Mouse (Mus musculus): ENCODE measurements around the gene Cfap52. TPM values are rescaled to one million over a fixed set of nuclear protein-coding genes. Genes with fewer than 3 reads are reported as not detected.

Cfap52 gene
- polyA plus RNA-seq (2016; fragmentation: Nextera tagmentation; extraction: Ambion mirVana): 2.3 and 5.4 TPM in 2 replicates

DNA sequence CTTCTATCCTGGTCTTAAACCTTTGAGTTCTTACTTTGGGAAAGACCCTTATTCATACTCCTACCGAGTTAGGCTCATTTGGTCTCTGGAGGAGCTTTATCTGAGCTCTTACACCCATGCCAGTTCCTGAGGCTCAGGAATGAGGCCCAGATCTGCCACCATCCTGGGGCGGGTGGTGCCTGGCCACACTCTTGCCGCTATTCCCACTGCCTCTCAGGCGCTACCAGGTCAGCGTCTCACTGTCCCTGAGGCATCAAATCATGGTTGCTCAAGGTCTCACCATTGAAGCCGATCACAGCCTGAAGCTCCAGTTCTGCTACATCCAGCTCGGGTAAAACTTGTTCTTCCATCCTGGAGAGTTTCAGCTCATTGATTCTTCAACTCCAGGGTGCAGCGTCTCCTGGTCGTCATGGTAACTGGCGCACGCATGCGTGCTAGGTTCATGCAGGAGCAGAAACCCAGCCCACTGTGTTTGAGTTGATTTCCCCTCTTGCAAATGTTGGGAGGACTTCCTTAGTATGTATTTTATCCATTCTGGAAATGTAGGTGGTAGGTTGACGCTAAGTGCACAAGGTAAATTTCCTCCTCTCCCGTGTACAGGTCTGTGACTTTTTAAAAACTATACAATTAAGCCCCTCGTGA, at the start of gene Cfap52:
TSS of gene Cfap52 (minus strand) at position 410 of the 642 bp plus-strand sequence.
- Histone ChIP-seq H3K9me3 (no peaks in the 10 kb centered on the region), H3K36me3 (peaks cover 4% of the 10 kb centered on the region; the same call in 1 of the 2 replicates), H3K4me3 (peak within 1 kb of the TSS; percentile 83), H3K27me3 (ENCODE audit: insufficient read depth, poor library complexity, severe bottlenecking) (no peaks in the 10 kb centered on the region), H3K4me1 (replicated peaks) (peaks cover 28% of the 10 kb centered on the region), H3K27ac (peak within 1 kb of the TSS; percentile 89)
- WGBS: 11% methylated on average over 15 of the region's 15 CpGs
- DNase-seq (ENCODE audit: low spot score): peak; percentile 87

DNA sequence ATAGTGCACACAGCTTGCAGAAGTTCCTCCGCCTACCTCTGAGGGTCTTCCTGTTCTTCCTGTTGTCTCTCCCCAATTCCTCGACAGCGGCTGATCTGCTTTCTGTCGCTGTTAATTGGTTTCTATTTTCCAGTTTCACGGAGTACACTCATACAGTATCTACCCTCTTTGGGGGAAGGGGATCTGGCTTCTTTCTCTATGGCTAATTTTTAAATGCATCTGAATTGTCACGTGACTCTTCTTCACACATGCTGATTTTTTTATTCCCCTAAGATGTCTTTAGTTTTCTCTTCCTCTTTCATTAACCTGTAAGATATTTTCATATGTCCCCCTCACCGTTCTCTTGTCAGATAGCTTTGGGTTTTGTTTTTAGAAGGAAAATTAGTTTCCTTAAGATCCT, 46.8 kb upstream of the Cfap52 start:
- 90% methylated on average over 7 of the region's 7 CpGs for WGBS
- Histone ChIP-seq H3K27me3 (ENCODE audit: insufficient read depth, poor library complexity, severe bottlenecking) (no peaks in the 10 kb centered on the region), H3K36me3 (no peaks in the 10 kb centered on the region), H3K4me1 (replicated peaks) (peaks cover 18% of the 10 kb centered on the region), H3K4me3 (no peak overlapping the region), H3K9me3 (no peaks in the 10 kb centered on the region), H3K27ac (no peak overlapping the region)
- no peak for DNase-seq (ENCODE audit: low spot score)

DNA sequence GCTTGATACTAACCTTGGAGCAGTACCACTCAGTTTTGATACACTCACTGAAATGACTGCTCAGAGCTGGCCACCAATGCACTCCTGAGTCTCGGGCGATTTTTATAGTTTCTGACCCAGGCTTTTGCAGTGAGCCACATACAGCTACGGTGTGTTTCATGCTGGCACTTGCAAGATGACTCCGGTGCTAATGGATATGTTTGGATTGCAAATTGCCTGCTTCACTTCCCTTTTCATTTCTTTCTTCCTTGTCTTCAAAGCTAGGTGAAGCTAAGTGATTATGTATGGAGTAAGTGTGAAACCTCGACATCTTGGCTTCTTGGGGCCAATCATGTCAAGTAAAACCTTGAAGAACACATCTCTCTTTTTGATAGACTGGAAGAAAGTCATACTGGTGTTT, 43.9 kb upstream of the Cfap52 start:
- Histone ChIP-seq H3K36me3 (no peaks in the 10 kb centered on the region), H3K27ac (no peak overlapping the region), H3K4me3 (no peak overlapping the region), H3K27me3 (ENCODE audit: insufficient read depth, poor library complexity, severe bottlenecking) (no peaks in the 10 kb centered on the region), H3K9me3 (no peaks in the 10 kb centered on the region), H3K4me1 (replicated peaks) (peaks cover 35% of the 10 kb centered on the region)
- no peak for DNase-seq (ENCODE audit: low spot score)
- 83% methylated on average over 5 of the region's 5 CpGs for WGBS

DNA sequence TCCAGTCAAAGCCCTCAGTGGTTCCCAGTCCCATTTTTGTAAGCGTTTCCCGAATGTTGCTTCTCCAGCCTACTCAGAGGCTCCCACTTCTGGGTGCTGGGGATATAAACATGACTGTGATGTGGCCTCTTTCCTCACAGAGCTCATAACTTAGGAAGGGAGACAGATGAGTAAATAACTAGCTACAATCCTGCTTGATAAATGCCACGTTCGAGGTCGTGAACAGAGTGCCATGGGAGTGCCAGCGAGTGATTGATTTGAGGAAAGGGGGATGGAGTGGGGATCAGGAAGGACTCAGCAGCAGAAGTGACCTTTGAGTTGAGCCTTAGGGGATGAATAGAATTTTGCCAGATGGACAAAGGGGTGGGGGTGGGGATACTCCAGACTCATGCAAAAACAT, 42.2 kb upstream of the Cfap52 start:
- peak overlapping the region; percentile 74 for H3K27ac ChIP-seq
- DNase-seq (ENCODE audit: low spot score): peak; percentile 44
- WGBS: 47% methylated on average over 6 of the region's 6 CpGs

DNA sequence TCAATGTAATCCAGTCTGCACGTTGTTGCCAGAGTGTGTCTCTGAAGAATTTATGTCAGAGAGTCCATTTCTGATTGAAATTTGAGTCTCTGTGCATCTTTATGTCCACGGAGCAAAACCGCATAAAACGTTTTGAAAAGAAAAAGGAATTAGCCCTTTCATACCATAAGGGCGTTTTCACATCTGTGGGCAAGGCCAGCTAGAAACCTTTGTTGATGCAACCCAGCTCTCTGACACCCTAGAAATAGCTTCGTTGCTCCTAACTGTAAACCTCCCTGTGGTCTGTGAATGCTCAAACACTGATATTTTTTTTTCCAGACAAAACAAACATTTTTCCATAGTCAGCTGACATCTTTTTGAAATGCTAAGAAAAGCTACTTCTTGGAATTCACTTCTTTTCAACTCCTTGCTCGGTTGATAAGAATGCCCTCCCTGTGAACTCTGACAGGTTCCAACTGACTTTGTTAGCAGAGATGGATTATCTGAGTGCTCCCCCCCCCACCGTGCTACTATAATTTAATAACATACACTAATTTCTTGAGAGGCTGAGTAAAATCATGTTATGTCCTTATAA, 40.9 kb upstream of the Cfap52 start:
- Histone ChIP-seq H3K27ac (peak overlapping the region; percentile 72), H3K9me3 (no peaks in the 10 kb centered on the region), H3K4me3 (no peak overlapping the region), H3K36me3 (no peaks in the 10 kb centered on the region), H3K27me3 (ENCODE audit: insufficient read depth, poor library complexity, severe bottlenecking) (no peaks in the 10 kb centered on the region), H3K4me1 (replicated peaks) (peaks cover 35% of the 10 kb centered on the region)
- no peak for DNase-seq (ENCODE audit: low spot score)
- WGBS: 44% methylated on average over 8 of the region's 8 CpGs

More for the DNA sequence above, 42.2 kb upstream of the Cfap52 start:
- Histone ChIP-seq H3K27me3 (ENCODE audit: insufficient read depth, poor library complexity, severe bottlenecking) (no peaks in the 10 kb centered on the region), H3K4me1 (replicated peaks) (peaks cover 35% of the 10 kb centered on the region), H3K9me3 (no peaks in the 10 kb centered on the region), H3K4me3 (no peak overlapping the region), H3K36me3 (no peaks in the 10 kb centered on the region)

DNA sequence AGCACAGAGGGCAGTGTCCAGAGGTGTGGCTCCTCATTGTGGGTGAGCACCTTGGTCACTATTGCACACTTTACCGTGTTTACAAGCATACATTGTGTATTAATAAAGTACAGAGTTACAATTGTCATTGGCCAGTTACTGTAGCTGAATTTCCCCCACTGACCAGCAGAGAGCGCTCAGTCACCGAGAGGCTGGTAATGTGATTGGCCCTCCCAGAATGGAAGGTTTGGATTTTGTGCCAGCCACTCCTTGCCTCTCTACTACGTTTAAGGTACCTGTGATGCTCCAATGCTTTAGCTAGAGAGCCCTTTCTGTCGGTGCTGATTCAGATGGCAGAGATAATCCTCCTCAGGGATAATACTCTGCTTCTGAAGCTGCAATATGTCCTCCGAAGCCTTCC, 38.7 kb upstream of the Cfap52 start:
- Histone ChIP-seq H3K9me3 (no peaks in the 10 kb centered on the region), H3K4me3 (no peak overlapping the region), H3K4me1 (replicated peaks) (peaks cover 32% of the 10 kb centered on the region), H3K27ac (no peak overlapping the region; the same call in 1 of the 2 replicates), H3K27me3 (ENCODE audit: insufficient read depth, poor library complexity, severe bottlenecking) (no peaks in the 10 kb centered on the region), H3K36me3 (no peaks in the 10 kb centered on the region)
- DNase-seq (ENCODE audit: low spot score): peak; percentile 65
- whole genome bisulfite sequencing: 20% methylated on average over 6 of the region's 6 CpGs

DNA sequence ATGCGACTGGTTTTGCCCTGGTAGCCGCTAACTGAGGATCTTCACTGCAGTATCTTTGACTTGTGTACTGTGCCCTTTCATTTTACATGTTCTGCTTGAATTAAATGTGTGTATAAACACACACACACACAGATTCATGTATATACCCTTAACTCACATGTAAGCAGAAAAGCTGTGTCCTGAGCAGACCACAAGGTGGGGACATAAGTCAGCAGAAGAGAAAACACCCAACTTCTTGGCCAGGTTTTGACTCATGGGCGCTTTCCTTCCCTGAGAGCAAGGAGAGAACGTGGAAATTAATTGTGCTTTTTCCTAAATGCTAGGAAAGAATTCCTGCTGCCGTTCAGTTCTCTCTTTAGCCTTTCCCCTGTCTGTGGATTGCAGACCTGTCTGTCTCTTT, 34.2 kb upstream of the Cfap52 start:
- no peak overlapping the region for H3K27ac ChIP-seq
- H3K9me3 ChIP-seq: no peaks in the 10 kb centered on the region
- no peak for DNase-seq (ENCODE audit: low spot score)
- H3K27me3 ChIP-seq (ENCODE audit: insufficient read depth, poor library complexity, severe bottlenecking): no peaks in the 10 kb centered on the region
- no peak overlapping the region for H3K4me3 ChIP-seq
- no peaks in the 10 kb centered on the region for H3K36me3 ChIP-seq
- 76% methylated on average over 5 of the region's 5 CpGs for WGBS
- H3K4me1 ChIP-seq (replicated peaks): no peaks in the 10 kb centered on the region; the same call in 1 of the 2 replicates

DNA sequence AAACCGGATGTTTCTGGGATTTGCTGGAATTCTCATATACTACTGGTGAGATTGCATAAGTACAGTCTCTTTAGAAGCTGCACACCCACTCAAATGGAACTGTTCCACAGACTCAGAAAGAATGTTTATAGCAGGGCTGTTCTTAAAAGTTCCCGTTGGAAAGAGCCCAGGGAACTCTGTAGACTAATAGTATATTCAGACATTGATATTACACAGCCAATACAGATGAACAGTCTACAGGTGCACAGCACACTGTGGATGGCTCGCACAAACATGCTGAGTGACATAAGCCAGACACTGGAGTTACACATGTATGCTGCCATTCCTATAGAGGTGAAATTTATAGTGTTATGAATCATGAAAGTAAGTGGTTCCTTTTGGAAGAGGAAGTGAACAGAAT, 33.5 kb upstream of the Cfap52 start:
- no peaks in the 10 kb centered on the region for H3K36me3 ChIP-seq
- no peaks in the 10 kb centered on the region for H3K27me3 ChIP-seq (ENCODE audit: insufficient read depth, poor library complexity, severe bottlenecking)
- H3K9me3 ChIP-seq: no peaks in the 10 kb centered on the region
- WGBS: 95% methylated on average over 3 of the region's 3 CpGs
- no peaks in the 10 kb centered on the region; the same call in 1 of the 2 replicates for H3K4me1 ChIP-seq (replicated peaks)
- no peak overlapping the region for H3K4me3 ChIP-seq
- no peak for DNase-seq (ENCODE audit: low spot score)
- no peak overlapping the region for H3K27ac ChIP-seq

DNA sequence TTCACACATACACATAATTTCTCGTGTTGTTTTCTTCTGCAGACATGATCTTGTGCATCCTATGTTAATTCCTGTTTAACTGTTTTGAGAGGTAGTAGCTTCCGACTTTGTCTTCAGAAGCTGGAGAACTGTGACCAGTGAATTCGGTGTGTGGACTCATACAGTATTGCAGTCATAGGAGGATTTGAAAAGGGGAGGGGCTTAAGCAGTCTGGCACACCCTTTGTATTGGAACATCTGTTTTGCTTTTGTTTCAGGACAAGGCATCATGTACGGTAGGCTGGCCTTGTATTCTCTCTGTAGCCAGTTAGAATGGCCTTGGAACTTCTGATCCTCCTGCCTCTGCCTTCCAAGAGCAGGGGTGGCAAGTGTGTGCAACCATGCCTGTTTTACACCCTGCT, 30.5 kb upstream of the Cfap52 start:
- Histone ChIP-seq H3K4me3 (no peak overlapping the region), H3K9me3 (no peaks in the 10 kb centered on the region), H3K27me3 (ENCODE audit: insufficient read depth, poor library complexity, severe bottlenecking) (no peaks in the 10 kb centered on the region), H3K27ac (no peak overlapping the region), H3K36me3 (0 out of 2 replicates have a peak, but pooled peaks cover 3% of the 10 kb centered on the region), H3K4me1 (replicated peaks) (no peaks in the 10 kb centered on the region; the same call in 1 of the 2 replicates)
- no peak for DNase-seq (ENCODE audit: low spot score)
- WGBS: 80% methylated on average over 4 of the region's 4 CpGs

DNA sequence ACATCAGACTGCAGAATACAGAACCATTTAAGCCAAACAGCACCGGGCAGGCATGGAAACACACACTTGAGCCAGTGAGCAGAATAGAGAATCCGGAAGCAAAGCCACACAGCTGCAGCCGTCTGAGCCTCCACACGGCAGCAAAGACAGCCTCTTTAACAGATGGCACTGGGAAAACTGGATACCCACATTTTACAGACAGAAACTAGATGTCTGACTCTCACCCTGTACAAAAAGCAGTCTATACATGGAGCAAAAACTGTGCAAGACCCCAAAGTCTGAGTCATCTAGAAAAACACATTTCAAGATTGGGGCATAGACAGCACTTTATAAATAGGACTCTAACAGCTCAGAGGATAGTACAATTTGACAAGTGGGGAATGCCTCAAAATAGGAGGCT, 25.8 kb upstream of the Cfap52 start:
- 80% methylated on average over 4 of the region's 4 CpGs for WGBS
- Histone ChIP-seq H3K4me3 (no peak overlapping the region), H3K36me3 (peaks cover 8% of the 10 kb centered on the region; the same call in 1 of the 2 replicates), H3K27ac (no peak overlapping the region), H3K9me3 (no peaks in the 10 kb centered on the region), H3K27me3 (ENCODE audit: insufficient read depth, poor library complexity, severe bottlenecking) (no peaks in the 10 kb centered on the region), H3K4me1 (replicated peaks) (peaks cover 2% of the 10 kb centered on the region; the same call in 1 of the 2 replicates)
- DNase-seq (ENCODE audit: low spot score): no peak

DNA sequence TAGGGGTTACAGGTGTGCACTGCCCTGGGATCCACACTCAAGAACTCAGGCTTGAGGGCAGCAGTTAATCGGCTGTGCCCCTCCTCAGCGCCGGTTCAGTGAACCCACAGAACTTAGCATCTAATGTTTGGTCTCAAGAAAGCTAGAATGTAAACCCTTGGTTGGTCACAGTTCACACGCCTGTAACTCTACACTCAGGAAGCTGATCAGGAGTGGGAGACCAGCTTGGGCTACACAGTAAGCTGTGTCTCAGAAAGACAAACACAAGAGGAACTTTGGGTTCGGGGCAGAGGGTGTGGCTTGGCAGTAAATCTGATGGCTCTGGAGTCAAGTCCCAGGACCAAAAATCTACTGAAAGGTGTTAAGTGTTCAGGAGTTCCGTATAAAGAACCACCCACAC, 18.1 kb upstream of the Cfap52 start:
- 91% methylated on average over 6 of the region's 6 CpGs for WGBS
- Histone ChIP-seq H3K36me3 (peaks cover 14% of the 10 kb centered on the region; the same call in 1 of the 2 replicates), H3K27me3 (ENCODE audit: insufficient read depth, poor library complexity, severe bottlenecking) (no peaks in the 10 kb centered on the region), H3K9me3 (no peaks in the 10 kb centered on the region), H3K4me1 (replicated peaks) (0 out of 2 replicates have a peak, but pooled peaks cover 2% of the 10 kb centered on the region), H3K27ac (no peak overlapping the region), H3K4me3 (no peak overlapping the region)
- DNase-seq (ENCODE audit: low spot score): no peak

DNA sequence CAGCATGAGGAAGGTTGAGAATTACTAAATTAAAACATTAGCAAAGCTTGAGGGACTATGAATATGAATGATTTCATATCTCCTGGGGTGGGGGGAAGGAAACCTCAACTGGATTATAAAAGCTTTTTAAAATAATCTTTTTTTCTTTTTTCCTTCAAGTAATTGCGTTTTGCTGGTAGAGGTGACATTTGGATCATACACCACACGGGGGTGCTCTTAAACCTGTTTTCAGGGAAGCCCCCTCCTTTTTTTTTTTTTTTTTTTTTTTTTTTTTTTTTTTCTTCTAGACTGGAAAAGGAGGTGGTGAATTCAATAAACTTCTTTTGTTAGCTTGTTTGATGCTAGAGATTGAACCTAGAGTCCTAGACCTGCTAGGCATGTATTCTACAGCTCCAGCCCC, 9.8 kb upstream of the Cfap52 start:
- no peaks in the 10 kb centered on the region for H3K4me1 ChIP-seq (replicated peaks)
- 14% methylated on average over 2 of the region's 2 CpGs for WGBS
- H3K27ac ChIP-seq: no peak overlapping the region
- H3K36me3 ChIP-seq: peaks cover 24% of the 10 kb centered on the region
- H3K27me3 ChIP-seq (ENCODE audit: insufficient read depth, poor library complexity, severe bottlenecking): no peaks in the 10 kb centered on the region
- no peak overlapping the region for H3K4me3 ChIP-seq
- no peaks in the 10 kb centered on the region for H3K9me3 ChIP-seq
- DNase-seq (ENCODE audit: low spot score): peak; percentile 20

DNA sequence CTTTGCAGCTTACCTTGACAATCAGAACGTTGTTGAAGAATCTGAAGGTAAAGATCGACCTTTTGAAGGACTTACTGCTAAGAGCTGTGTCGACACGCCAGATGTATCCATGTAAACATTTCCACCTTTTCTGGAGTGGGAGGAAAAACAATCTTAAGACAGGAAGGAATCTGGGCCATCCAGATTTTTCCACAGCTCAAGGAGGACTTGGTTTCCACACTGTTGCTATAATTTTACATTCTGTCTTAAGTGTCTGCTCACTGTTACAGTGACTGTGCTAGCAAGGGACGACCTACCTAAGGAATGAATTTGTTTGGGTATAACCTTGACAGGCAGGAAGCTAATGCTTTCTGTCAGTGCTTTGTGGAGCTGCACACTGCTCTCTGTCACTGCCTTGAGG, 7.8 kb upstream of the Cfap52 start:
- peaks cover 27% of the 10 kb centered on the region for H3K36me3 ChIP-seq
- no peak overlapping the region for H3K27ac ChIP-seq
- no peak overlapping the region for H3K4me3 ChIP-seq
- no peaks in the 10 kb centered on the region for H3K27me3 ChIP-seq (ENCODE audit: insufficient read depth, poor library complexity, severe bottlenecking)
- DNase-seq (ENCODE audit: low spot score): no peak
- 88% methylated on average over 5 of the region's 5 CpGs for WGBS
- no peaks in the 10 kb centered on the region for H3K4me1 ChIP-seq (replicated peaks)
- no peaks in the 10 kb centered on the region for H3K9me3 ChIP-seq
